Mouse (Mus musculus): Measurements from ENCODE around the gene Nfic. TPM values are rescaled to one million over a fixed set of nuclear protein-coding genes. Genes with fewer than 3 reads are reported as not detected.
A peak's percentile ranks its signal among the peaks of the same experiment; 100 is the strongest.

Nfic gene
- polyA plus RNA-seq, 1 experiment from 2014 or later, result 86.5 TPM

DNA sequence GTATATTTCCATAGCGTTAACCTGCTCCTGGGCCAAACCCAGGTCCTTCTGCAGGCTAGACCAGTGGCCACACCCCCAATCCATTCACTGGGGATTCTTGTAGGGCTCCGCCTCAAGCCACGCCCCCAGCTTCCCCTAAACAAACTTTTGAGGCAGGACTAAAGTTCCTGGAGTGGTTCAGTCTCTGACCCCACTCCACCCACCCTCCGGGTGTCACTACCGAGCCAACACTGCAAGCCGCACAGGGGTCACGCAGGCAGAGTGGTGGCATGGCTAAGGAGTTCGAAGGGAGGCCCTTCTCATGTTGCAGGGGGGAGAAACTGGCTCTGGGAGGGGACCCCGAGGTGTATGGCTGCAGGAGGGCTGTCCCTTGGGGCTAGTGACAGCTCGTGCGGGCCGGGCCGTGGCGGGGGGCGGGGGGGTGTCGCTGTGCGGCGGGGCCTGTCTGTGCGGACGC lies 25.8 kb downstream of the Nfic start:
- ATAC-seq (ENCODE audit: insufficient read depth), result peak; percentile 40
- Histone ChIP-seq H3K4me3 (ENCODE audit: low read depth, low read length) (peak overlapping the region; percentile 78), H3K9me3 (ENCODE audit: low read depth, low read length) (no peaks in the 10 kb centered on the region), H3K4me1 (ENCODE audit: insufficient read depth) (peaks cover 9% of the 10 kb centered on the region; the same call in 1 of the 2 replicates), H3K4me2 (peak overlapping the region; percentile 92), H3K36me3 (ENCODE audit: insufficient read depth) (no peaks in the 10 kb centered on the region), H3K9ac (peak overlapping the region; percentile 75), H3K27me3 (ENCODE audit: insufficient read depth, low read length) (no peaks in the 10 kb centered on the region; the same call in 1 of the 2 replicates), H3K27ac (ENCODE audit: low read depth) (peak overlapping the region; percentile 95)
- peak; percentile 95 for DNase-seq
- TF ChIP-seq CTCF (IDR thresholded peaks at IDR 0.05; ENCODE audit: low read depth), result no peak
- WGBS, result 1% methylated on average over 17 of the region's 20 CpGs

DNA sequence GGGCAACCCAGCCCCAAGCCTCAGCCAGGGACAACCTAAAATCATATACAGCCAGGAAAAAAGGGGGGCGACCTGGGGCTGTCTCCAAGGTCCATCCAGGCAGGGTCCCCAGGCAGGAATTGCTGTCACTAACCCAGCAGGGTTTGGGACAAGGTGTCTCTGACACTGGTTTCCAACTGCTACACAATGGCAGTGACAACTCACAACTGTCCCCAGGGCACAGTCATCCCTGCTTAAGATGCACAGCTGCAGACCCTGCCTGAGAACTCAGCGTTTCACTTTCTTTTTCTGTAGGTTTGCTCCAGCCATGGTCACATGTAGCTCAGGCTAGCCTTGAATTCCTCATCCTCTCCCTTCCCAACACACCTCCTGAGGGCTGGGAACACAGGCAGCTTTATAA lies 26.3 kb downstream of the Nfic start:
- Histone ChIP-seq H3K36me3 (ENCODE audit: insufficient read depth) (no peaks in the 10 kb centered on the region), H3K4me1 (ENCODE audit: insufficient read depth) (peaks cover 13% of the 10 kb centered on the region; the same call in 1 of the 2 replicates), H3K27me3 (ENCODE audit: insufficient read depth, low read length) (no peaks in the 10 kb centered on the region; the same call in 1 of the 2 replicates), H3K9me3 (ENCODE audit: low read depth, low read length) (no peaks in the 10 kb centered on the region), H3K4me2 (peak overlapping the region; percentile 92; the same call in 1 of the 2 replicates), H3K27ac (ENCODE audit: low read depth) (no peak overlapping the region), H3K9ac (no peak overlapping the region), H3K4me3 (ENCODE audit: low read depth, low read length) (peak overlapping the region; percentile 78)
- DNase-seq (no peak), ATAC-seq (ENCODE audit: insufficient read depth) (no peak)
- no peak for TF ChIP-seq CTCF (IDR thresholded peaks at IDR 0.05; ENCODE audit: low read depth)
- 21% methylated on average over 2 of the region's 2 CpGs for WGBS

DNA sequence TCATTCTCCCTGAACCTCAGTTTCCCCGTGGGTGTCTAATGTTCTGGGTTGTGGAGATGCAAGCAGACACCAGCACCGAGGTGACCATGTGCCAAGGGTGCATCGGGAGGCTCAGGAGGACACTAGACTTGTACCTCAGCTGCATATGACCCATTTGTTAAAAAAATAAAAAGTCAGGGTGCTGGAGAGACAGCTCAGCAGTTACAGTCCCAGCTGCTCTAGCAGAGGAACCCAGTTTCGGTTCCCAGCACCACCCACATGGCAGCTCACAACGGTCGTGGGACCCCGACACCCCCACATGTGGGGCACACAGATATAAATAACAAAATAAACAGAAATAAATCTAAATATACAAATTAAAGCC lies 26.9 kb downstream of the Nfic start:
- Histone ChIP-seq H3K36me3 (ENCODE audit: insufficient read depth) (no peaks in the 10 kb centered on the region), H3K9ac (no peak overlapping the region), H3K9me3 (ENCODE audit: low read depth, low read length) (no peaks in the 10 kb centered on the region), H3K27ac (ENCODE audit: low read depth) (no peak overlapping the region), H3K4me2 (no peak overlapping the region), H3K4me1 (ENCODE audit: insufficient read depth) (peaks cover 12% of the 10 kb centered on the region; the same call in 1 of the 2 replicates), H3K27me3 (ENCODE audit: insufficient read depth, low read length) (no peaks in the 10 kb centered on the region; the same call in 1 of the 2 replicates), H3K4me3 (ENCODE audit: low read depth, low read length) (no peak overlapping the region)
- ATAC-seq (ENCODE audit: insufficient read depth) (no peak), DNase-seq (no peak)
- 88% methylated on average over 7 of the region's 7 CpGs for WGBS
- TF ChIP-seq CTCF (IDR thresholded peaks at IDR 0.05; ENCODE audit: low read depth), result no peak

DNA sequence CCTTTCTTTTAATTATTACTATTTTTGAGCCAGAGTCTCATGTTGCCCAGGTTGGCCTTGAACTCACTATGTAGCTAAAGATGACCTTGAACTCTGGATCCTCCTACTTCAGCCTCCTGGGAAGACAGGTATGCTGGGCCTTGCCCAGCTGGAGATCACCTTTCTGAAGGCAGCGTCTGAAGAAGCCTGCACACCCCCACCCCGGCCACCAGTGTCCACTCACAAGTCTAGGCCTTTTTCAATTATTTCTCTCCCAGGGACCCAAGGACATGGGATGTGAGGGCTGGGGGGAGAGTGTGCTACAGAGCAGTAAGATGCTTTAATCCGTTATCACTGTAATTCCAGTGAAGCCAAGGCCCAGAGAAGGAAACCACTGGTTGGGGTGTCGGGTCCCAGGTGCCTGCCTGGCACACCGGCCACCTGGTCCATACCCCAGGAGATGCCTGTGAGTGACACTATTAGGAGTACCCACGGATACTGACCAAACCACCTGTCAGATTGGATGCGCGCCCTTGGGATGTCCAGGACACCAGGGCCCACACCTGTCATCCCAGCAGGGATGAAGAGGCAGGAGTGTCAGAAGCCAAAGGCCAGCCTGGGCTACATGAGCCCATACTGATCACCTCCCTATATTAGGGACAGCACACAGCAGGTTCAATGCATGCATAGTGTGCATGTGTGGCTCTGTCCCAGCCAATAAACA lies 27.5 kb downstream of the Nfic start:
- H3K4me3 ChIP-seq (ENCODE audit: low read depth, low read length), result no peak overlapping the region
- H3K9me3 ChIP-seq (ENCODE audit: low read depth, low read length), result no peaks in the 10 kb centered on the region
- no peak for TF ChIP-seq CTCF (IDR thresholded peaks at IDR 0.05; ENCODE audit: low read depth)
- no peak overlapping the region for H3K27ac ChIP-seq (ENCODE audit: low read depth)
- no peak for ATAC-seq (ENCODE audit: insufficient read depth)
- no peak overlapping the region for H3K9ac ChIP-seq
- H3K27me3 ChIP-seq (ENCODE audit: insufficient read depth, low read length), result no peaks in the 10 kb centered on the region; the same call in 1 of the 2 replicates
- 77% methylated on average over 8 of the region's 8 CpGs for WGBS
- no peak for DNase-seq
- no peak overlapping the region for H3K4me2 ChIP-seq
- H3K36me3 ChIP-seq (ENCODE audit: insufficient read depth), result no peaks in the 10 kb centered on the region
- peaks cover 8% of the 10 kb centered on the region; the same call in 1 of the 2 replicates for H3K4me1 ChIP-seq (ENCODE audit: insufficient read depth)

DNA sequence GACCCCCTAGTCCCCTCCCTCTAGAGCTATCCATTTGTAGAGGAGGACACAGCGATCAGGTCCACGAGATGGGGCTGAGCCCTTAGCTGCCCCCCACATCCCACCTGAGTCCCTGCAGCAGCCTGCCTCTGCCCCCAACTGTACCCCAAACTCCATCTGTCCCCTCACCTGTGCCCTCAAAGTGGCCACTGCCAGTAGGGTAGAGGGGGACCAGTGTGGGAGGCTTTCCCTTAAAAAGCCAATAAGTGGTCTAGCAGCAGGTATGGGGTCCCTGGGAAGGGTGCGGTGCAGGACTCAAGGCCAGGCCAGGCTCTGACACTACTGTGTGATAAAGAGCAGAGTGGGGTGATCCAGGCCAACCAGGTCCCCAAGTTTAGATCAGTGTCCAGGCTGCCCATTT lies 28.1 kb downstream of the Nfic start:
- WGBS, result 29% methylated on average over 3 of the region's 3 CpGs
- Histone ChIP-seq H3K9me3 (ENCODE audit: low read depth, low read length) (no peaks in the 10 kb centered on the region), H3K36me3 (ENCODE audit: insufficient read depth) (no peaks in the 10 kb centered on the region), H3K27ac (ENCODE audit: low read depth) (peak overlapping the region; percentile 12; the same call in 1 of the 2 replicates), H3K9ac (peak overlapping the region; percentile 82), H3K4me3 (ENCODE audit: low read depth, low read length) (peak overlapping the region; percentile 71), H3K27me3 (ENCODE audit: insufficient read depth, low read length) (no peaks in the 10 kb centered on the region; the same call in 1 of the 2 replicates), H3K4me1 (ENCODE audit: insufficient read depth) (peaks cover 8% of the 10 kb centered on the region; the same call in 1 of the 2 replicates), H3K4me2 (peak overlapping the region; percentile 82)
- TF ChIP-seq CTCF (IDR thresholded peaks at IDR 0.05; ENCODE audit: low read depth), result no peak
- DNase-seq (no peak), ATAC-seq (ENCODE audit: insufficient read depth) (no peak)

DNA sequence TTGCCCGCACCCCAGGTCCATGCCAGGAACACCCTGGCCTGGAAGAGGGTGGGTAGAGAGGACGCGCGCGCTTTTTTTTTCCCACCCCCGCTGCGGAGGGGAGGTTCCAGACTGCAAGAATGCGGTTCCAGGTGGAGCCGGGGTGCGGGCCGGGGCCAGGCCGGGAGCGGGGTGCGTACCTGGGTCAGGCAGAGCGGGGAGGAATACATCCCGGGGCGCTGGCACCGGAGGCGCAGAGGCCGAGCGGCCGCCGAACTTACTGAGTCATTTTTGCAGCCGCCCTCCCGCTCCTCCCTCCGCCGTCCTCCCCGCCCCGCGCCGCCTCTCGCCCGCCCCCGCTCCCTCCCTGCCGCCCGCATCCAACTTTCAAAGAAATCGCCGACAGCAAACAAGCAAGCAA lies 28.5 kb downstream of the Nfic start:
- H3K9ac ChIP-seq, result peak overlapping the region; percentile 82
- H3K27me3 ChIP-seq (ENCODE audit: insufficient read depth, low read length), result no peaks in the 10 kb centered on the region; the same call in 1 of the 2 replicates
- under 1% methylated on average over 36 of the region's 38 CpGs for WGBS
- TF ChIP-seq CTCF (IDR thresholded peaks at IDR 0.05; ENCODE audit: low read depth), result no peak
- peak overlapping the region; percentile 71 for H3K4me3 ChIP-seq (ENCODE audit: low read depth, low read length)
- no peaks in the 10 kb centered on the region for H3K9me3 ChIP-seq (ENCODE audit: low read depth, low read length)
- peak overlapping the region; percentile 82 for H3K4me2 ChIP-seq
- H3K4me1 ChIP-seq (ENCODE audit: insufficient read depth), result peaks cover 8% of the 10 kb centered on the region; the same call in 1 of the 2 replicates
- H3K36me3 ChIP-seq (ENCODE audit: insufficient read depth), result no peaks in the 10 kb centered on the region
- DNase-seq (peak; percentile 64), ATAC-seq (ENCODE audit: insufficient read depth) (no peak)
- peak overlapping the region; percentile 61; the same call in 1 of the 2 replicates for H3K27ac ChIP-seq (ENCODE audit: low read depth)

DNA sequence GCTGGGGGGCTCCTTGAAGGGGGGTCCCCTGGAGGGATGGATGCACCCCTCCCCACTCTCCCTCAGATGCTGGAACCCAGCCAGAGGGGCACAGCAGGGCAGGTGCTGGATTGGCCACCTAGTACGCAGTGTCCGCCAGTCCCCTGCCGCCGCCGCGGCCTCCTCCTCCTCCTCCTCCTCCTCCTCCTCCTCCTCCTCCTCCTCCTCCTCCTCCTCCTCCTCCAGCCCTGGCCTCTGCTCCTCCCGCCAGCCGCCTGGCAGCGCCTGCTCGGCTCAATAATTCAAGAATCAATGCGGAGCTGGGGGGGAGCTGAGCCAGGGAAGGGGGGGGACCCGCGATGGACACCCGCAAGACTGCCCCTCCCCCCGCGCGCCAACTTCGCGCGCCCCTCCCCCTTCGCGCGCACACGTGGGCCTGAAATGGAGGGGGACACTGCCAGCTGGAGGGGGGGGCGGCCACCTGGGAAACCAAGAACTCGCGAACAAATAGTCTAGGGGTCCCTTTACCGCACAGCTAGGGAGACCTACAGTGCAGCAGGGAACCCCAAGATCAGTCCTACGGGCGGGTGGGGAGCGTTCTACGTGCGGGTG lies 29.3 kb downstream of the Nfic start:
- ATAC-seq (ENCODE audit: insufficient read depth), result no peak
- Histone ChIP-seq H3K36me3 (ENCODE audit: insufficient read depth) (no peaks in the 10 kb centered on the region), H3K4me2 (peak overlapping the region; percentile 82), H3K4me3 (ENCODE audit: low read depth, low read length) (peak overlapping the region; percentile 71), H3K27me3 (ENCODE audit: insufficient read depth, low read length) (no peaks in the 10 kb centered on the region; the same call in 1 of the 2 replicates), H3K27ac (ENCODE audit: low read depth) (peak overlapping the region; percentile 61; the same call in 1 of the 2 replicates), H3K9me3 (ENCODE audit: low read depth, low read length) (no peaks in the 10 kb centered on the region), H3K9ac (peak overlapping the region; percentile 82), H3K4me1 (ENCODE audit: insufficient read depth) (peaks cover 8% of the 10 kb centered on the region; the same call in 1 of the 2 replicates)
- DNase-seq, result peak; percentile 40
- no peak for TF ChIP-seq CTCF (IDR thresholded peaks at IDR 0.05; ENCODE audit: low read depth)
- WGBS, result 2% methylated on average over 18 of the region's 33 CpGs
